Mouse (Mus musculus): ENCODE results near the gene Il12b.

Gene Il12b

GRCm38 (mm10) chr11:44401635-44402548 is 2.0 kb downstream of the Il12b start:
- no peak for TF ChIP-seq GATA4 (IDR thresholded peaks at IDR 0.05; ENCODE audit: insufficient replicate concordance, low read length)

DNA sequence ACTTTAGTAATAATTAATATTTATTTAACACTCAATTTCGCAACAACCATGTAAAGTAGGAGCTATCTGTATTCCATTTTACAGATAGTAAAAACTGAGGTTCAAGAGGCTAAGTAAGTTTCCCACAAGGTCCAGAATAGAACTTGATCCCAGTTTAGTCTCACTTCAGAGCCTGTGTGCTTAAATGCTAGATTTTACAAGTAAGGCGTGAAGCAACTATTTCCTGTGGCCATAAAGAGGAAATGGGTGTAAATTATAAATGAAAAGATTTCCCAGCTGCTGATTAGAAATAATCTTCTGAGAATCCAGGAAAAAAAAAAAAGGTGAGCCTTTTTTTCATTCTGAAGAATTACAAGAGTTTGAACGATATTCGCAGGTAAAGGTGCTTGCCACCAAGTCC is 5.2 kb downstream of the Il12b start:
- no peak for TF ChIP-seq GATA4 (IDR thresholded peaks at IDR 0.05; ENCODE audit: insufficient replicate concordance, low read length)

DNA sequence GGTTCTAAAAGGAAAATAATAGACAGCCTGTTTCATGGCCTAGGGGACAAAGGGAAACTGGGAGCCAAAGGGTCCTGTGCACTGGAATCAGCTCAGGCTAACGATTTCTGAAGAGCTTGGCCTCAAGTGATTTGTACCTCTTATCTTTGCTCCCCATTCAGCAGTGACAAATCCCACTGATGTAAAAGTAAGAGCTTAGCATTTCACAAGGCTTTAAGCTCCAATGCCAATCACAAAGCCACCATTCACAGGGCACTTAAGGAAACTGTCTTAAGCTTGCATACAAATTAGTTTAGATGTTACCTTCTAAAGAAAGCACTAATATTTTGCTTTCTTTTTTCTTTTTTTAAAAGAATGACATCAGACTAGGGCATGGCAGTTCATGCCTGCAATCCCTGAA is 6.1 kb downstream of the Il12b start:
- no peak for TF ChIP-seq GATA4 (IDR thresholded peaks at IDR 0.05; ENCODE audit: insufficient replicate concordance, low read length)

GRCm38 (mm10) chr11:44406457-44406856 is 6.6 kb downstream of the Il12b start:
- no peak for TF ChIP-seq GATA4 (IDR thresholded peaks at IDR 0.05; ENCODE audit: insufficient replicate concordance, low read length)

DNA sequence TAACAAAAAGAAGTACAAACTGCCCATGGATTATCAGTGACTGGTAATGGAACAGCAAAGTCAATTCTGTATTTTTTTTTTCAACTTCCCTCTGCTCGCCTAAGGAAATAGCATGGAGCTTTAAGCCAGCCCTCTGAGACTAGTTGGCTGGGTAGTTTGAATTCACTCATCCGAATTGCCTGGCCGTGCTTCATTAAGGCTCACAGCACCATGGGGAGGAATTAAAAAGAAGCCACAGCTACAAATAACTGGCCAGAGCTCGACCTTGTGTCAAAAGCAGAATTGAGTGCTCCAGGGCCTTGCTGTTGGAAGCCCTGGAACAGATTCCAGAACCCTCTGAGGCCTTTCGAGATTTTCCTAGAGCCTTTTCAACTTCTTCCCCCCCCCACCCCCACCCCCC is 8.8 kb downstream of the Il12b start:
- TF ChIP-seq GATA4 (IDR thresholded peaks at IDR 0.05; ENCODE audit: insufficient replicate concordance, low read length), result no peak

- TF ChIP-seq GATA4 (IDR thresholded peaks at IDR 0.05; ENCODE audit: insufficient replicate concordance, low read length), result no peak
Observed at GRCm38 (mm10) chr11:44410413-44410812, 10.6 kb downstream of the Il12b start.

GRCm38 (mm10) chr11:44412276-44412675 is 12.4 kb downstream of the Il12b start:
- TF ChIP-seq GATA4 (IDR thresholded peaks at IDR 0.05; ENCODE audit: insufficient replicate concordance, low read length), result no peak

DNA sequence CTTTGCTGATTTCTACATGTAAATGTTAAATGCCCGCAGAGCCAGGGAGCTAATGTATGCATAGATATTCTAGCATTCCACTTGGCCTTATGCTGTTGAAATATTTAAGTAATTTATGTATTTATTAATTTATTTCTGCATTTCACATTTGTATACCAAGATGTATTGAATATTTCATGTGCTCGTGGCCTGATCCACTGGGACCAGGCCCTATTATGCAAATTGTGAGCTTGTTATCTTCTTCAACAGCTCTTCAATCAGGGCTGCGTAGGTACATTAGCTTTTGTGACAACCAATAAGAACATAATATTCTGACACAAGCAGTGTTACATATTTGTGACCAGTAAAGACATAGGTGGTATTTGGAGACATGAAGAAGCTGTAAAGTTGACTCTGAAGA is 13.5 kb downstream of the Il12b start:
- no peak for TF ChIP-seq GATA4 (IDR thresholded peaks at IDR 0.05; ENCODE audit: insufficient replicate concordance, low read length)

DNA sequence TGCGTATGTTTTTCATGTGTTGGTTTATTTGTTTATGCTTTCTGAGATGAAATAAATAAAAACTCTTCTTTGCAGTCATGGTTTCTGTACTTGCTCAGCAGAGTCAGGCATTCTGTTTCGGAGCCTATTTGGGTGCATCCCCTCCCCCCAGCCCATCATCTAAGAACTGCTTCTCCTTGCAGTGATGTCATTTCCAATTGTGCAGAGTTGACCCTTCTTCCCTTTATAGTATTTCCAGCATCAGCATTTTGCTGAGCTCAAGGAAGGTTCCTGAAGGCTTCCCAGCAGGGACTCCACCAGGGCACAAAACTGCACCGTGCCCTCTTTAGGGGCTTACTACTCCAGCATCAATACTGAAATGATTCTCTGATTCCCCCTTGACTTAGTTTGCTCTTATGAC is 14.7 kb downstream of the Il12b start:
- TF ChIP-seq GATA4 (IDR thresholded peaks at IDR 0.05; ENCODE audit: insufficient replicate concordance, low read length), result no peak

DNA sequence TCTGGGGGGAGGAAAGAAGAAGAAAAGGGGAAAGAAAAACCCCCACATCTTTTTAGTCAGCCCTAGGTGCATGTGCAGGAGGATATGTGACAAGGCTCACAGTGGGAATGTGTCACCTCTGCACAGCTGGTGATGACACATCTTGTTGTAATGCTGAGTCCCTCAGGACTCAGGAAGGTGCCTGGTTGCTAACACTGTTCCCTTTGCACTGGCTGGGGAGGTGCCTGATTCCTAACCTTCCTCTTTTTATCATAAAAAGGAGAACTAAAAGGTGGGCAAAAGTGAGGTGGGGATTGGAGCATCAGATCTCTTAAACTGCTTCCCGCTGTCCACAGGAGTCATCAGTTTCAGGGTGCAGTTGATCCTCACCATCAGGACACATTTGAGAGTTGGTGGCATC is 17.5 kb downstream of the Il12b start:
- no peak for TF ChIP-seq GATA4 (IDR thresholded peaks at IDR 0.05; ENCODE audit: insufficient replicate concordance, low read length)

DNA sequence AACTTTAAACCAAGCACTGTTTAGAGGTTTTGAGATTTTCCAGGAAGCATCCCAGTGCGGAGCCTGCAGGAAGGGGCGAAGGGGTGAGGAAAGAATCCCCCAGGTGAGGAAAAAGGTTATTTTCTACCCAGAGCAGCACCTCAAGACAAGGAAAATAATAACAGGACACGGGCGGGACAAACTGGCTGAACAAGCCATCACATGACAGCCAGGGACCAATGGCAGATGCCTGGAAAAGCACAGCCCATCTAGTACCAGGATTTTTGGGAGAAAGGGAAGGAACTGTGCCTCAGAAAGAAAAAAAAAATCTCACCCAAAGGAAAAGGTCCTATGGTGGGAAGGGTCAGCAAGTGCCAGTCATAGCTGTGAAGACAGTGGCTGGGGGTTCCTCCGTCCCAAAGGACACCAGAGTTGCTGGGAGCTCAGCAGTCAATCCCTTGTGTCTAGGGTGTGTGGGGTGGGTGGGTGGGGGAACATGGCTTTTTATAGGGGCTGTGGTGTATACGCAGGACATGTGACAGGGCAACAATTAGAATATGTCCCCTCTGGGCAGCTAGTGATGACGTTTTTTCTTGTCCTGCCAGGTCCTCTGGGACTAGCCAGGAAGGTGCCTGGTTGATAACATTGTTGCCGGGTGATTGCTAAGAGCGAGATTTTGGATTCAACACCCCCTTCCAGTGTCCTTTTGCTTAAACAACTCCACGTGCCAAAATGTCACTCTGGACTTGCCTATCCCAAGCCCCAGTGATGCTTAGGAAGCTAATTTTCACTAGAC is 22.7 kb downstream of the Il12b start:
- TF ChIP-seq GATA4 (IDR thresholded peaks at IDR 0.05; ENCODE audit: insufficient replicate concordance, low read length), result no peak

- TF ChIP-seq GATA4 (IDR thresholded peaks at IDR 0.05; ENCODE audit: insufficient replicate concordance, low read length), result no peak
Observed at GRCm38 (mm10) chr11:44423261-44423660, 23.4 kb downstream of the Il12b start.

GRCm38 (mm10) chr11:44423955-44424354 is 24.1 kb downstream of the Il12b start:
- TF ChIP-seq GATA4 (IDR thresholded peaks at IDR 0.05; ENCODE audit: insufficient replicate concordance, low read length), result no peak

DNA sequence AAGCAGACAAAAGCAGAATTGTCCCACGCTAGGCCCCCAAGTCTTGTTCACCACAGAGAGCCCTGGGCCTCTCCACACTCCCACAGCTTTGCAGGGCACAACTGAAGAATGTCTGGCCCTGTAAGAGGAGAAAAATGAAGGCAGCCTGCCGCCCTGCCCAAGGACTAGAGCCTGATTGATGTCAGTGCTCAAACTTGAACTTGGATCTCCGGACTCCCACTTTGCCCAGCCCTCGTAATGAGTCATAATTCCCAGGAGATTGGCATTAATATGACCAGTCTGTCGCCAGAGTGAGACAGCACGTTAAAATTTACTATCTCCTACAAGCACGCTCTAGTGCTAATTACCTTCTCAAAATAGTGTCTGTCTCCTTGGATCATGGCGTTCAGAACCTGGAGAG is 25.1 kb downstream of the Il12b start:
- TF ChIP-seq GATA4 (IDR thresholded peaks at IDR 0.05; ENCODE audit: insufficient replicate concordance, low read length), result no peak

- no peak for TF ChIP-seq GATA4 (IDR thresholded peaks at IDR 0.05; ENCODE audit: insufficient replicate concordance, low read length)
Observed at GRCm38 (mm10) chr11:44425626-44426025, 25.8 kb downstream of the Il12b start.

GRCm38 (mm10) chr11:44427951-44428350 is 28.1 kb downstream of the Il12b start:
- no peak for TF ChIP-seq GATA4 (IDR thresholded peaks at IDR 0.05; ENCODE audit: insufficient replicate concordance, low read length)

All from liver, adult (tissue).